Mouse (Mus musculus) left cerebral cortex, adult 2 months (tissue): ENCODE results near the gene Vdr. TPM values are rescaled to one million over a fixed set of nuclear protein-coding genes. Genes with fewer than 3 reads are reported as not detected.
A peak's percentile ranks its signal among the peaks of the same experiment; 100 is the strongest.

Source experiments
- DNase-seq, 2 experiments: peaks; one replicate each; pipeline ENCODE4 v3.0.0; 2021 to 2022; ENCODE audit warnings: low spot score in 2 of 2, mixed read lengths in 1 of 2; ENCODE audit errors: extremely low spot score in 1 of 2
- H3K27ac ChIP-seq: fragments of 200-600 bp; 2 replicates; pipeline ENCODE4 v1.8.1; 2022
- H3K4me3 ChIP-seq: fragments of 200-600 bp; 2 replicates; pipeline ENCODE4 v1.8.1; 2022
- CTCF ChIP-seq: fragments of 200-600 bp; IDR thresholded peaks from 2 replicates; pipeline ENCODE4 v1.8.1; 2022; ENCODE audit warnings: antibody characterized with exemption, mild to moderate bottlenecking, moderate library complexity
- intact Hi-C: fragments of 180-260 bp; cut with DNase I; formaldehyde crosslinking; loops from one replicate; pipeline ENCODE4 v1.15.1; 2025
- total RNA-seq, 2 experiments: library from RNA; stranded (reverse); gene quantifications; 2 replicates each; pipeline ENCODE4 v1.2.3; 2021

Gene Vdr
- total RNA-seq, 2 experiments from 2014 or later = 0.32 to 0.79 TPM

DNA sequence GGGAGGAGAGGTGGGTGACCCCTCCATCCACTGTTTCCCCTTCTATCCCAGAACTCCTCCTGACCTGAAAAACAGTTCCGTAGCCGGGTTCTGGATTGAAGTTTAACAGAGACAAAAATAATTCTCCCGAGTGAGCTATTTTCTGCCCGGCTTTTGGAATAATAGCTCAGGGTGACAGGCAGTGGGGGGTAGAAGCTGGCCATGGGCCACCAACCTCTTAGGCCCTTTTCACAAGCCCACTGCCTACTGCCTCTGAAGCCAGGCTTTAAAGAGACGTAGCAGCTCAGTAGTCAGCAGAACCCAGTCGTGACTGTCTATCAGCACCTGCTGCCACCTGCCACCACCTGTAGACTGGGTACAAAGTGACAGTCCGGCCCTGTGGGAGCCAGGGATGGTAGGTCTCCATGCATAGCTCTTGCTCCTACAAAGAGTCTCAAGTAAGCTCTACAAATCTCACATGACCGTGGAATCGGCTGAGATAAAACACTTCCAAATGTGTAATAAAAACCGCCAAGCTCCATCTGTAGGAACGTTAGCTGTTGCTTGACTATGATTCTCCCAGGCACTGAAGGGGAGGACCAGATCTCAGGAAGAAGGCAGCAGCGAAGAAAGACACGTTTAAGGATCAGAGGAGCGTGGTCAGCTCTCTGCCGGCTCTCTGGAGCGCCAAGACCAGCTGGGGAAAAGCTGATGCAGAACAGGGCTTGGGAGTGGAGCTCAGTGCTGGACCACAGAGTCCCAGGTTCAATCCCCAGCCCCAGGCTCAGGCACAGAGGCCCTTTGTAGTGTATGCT is 13.4 kb downstream of the Vdr start:
- no peak overlapping the region for H3K27ac ChIP-seq
- H3K4me3 ChIP-seq = no peak overlapping the region
- intact Hi-C loops = no loop called here
- no peak for DNase-seq
- no peak for TF ChIP-seq CTCF

- no peak for TF ChIP-seq CTCF
- intact Hi-C loops = no loop called here
- DNase-seq = no peak
- no peak overlapping the region for H3K4me3 ChIP-seq
- no peak overlapping the region for H3K27ac ChIP-seq
These were observed 14.1 kb downstream of the Vdr start for GRCm38 (mm10) chr15:97896347-97896746.

DNA sequence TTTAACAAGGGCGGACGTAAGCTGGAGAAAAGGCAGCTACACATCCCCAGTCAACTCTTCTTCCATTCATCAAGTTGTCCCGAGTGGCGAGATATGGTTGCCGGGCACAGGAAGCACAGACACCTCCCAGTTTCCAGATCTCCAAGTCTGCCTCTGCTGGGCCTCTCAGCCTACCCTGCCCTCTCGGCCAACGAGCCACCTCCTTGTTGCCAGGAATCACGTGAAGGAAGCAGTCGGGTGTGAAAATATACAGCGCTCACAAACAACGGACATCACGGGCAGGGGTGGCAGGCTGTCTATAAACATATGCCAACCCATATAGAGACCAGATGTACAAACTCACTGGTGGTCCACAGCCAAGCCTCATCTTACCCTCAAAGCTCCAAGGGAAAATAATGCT is 14.6 kb downstream of the Vdr start:
- no peak for DNase-seq
- Histone ChIP-seq H3K4me3 (no peak overlapping the region), H3K27ac (no peak overlapping the region)
- intact Hi-C loops = no loop called here
- TF ChIP-seq CTCF = no peak

GRCm38 (mm10) chr15:97892506-97892905 is 17.9 kb downstream of the Vdr start:
- no peak overlapping the region for H3K27ac ChIP-seq
- intact Hi-C loops = no loop called here
- no peak for TF ChIP-seq CTCF
- no peak for DNase-seq
- H3K4me3 ChIP-seq = no peak overlapping the region

DNA sequence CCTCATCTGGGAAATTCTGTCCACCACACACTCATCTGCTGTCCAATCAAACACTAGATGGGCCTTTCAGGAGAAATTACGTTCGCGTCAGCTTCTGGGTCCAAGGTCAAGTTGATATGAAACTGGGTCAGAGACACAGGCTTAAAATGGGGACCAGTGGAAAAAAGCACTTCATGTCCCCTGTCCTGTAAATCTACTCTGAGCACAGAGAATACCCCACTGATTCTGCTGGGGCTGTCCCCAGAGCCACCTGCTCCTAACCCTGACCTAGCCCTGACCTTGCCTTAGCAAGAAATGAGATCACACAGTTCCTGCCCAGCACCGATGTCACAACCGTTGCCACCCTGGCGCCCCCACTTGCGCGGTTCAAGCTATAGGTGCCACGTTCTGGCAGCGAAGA is 20.0 kb downstream of the Vdr start:
- no peak for DNase-seq
- no peak for TF ChIP-seq CTCF
- intact Hi-C loops = no loop called here
- Histone ChIP-seq H3K4me3 (no peak overlapping the region), H3K27ac (no peak overlapping the region)

- TF ChIP-seq CTCF = no peak
- peak in 1 of 2 experiments; percentile 25 for DNase-seq
- intact Hi-C loops = no loop called here
These were observed 20.4 kb downstream of the Vdr start for GRCm38 (mm10) chr15:97890017-97890416.

DNA sequence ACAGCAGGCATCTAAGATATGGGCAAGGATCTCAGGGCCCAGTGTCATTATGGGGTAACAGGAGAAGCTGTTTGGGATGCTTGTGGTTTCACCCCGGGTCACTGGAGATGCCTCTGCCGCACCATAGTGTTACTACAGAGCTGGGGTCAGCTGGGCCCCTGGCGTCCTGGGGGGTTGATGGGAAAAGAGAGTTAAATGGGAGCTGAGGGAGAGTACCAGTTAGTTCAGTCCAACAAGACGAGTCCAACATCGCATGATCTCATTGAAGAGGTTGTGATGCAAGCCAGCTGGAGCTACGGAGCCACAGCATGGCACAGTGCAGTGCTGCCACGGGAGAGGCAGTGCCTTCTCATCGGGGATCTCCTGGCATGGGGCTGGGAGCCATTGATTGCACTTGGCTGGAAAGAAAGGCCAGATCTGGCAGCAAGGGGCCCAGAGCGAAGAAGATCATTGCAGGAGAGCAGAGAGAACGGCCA is 22.9 kb downstream of the Vdr start:
- DNase-seq = no peak
- intact Hi-C loops = no loop called here
- Histone ChIP-seq H3K4me3 (no peak overlapping the region), H3K27ac (no peak overlapping the region)
- TF ChIP-seq CTCF = no peak

More at GRCm38 (mm10) chr15:97890017-97890416, 20.4 kb downstream of the Vdr start:
- no peak overlapping the region for H3K27ac ChIP-seq
- no peak overlapping the region for H3K4me3 ChIP-seq

GRCm38 (mm10) chr15:97881423-97881822 is 29.0 kb downstream of the Vdr start:
- intact Hi-C loops = no loop called here
- no peak for DNase-seq
- Histone ChIP-seq H3K27ac (no peak overlapping the region), H3K4me3 (no peak overlapping the region)
- TF ChIP-seq CTCF = no peak

DNA sequence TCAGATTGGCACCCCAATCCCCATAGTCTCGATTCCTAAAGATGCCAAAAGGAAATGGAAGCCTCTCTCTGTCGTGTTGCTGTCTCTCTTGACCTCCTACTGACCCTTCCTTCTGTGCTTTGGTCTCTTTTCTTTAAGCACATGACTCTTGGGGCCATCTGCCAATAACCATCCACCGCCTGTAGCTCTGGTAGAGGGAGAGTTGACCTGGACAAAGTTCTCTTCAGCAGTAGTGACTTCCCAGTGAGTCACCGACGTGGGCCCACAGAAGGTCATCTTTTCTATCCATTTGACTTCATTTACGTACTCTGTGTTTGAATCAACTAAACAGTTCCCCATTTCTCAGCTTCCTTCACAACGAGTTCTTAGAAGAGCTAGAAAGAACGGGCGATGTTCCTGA is 30.0 kb downstream of the Vdr start:
- no peak for TF ChIP-seq CTCF
- intact Hi-C loops = no loop called here
- H3K4me3 ChIP-seq = no peak overlapping the region
- H3K27ac ChIP-seq = no peak overlapping the region
- no peak for DNase-seq

DNA sequence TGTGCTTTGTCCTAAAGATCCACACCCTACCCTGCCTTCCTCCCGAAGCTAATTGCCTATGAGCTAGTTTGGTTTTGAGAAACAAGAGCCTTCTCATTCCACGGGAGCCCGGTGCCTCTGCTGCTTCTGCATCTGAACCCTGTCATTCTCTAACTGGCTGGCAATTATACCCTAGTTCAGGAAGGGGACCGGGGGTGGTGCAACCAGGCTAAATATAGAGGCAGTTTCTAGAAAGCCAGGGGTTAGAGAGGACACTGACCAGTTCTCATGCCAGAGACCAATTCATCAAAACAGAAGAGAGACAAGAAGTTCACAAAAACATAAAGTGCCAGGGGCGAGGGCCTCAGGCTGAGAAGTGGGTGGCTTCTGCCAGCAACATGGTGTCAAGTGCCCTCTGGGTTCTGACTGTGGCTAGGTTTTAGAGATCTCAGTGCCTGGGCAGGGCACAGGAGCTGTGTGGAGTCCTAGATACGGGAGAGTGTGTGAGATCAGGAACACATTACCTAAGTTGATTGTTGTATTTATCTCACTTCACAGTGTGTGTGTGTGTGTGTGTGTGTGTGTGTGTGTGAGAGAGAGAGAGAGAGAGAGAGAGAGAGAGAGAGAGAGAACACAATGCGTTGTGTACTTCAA is 31.6 kb downstream of the Vdr start:
- no peak for DNase-seq
- intact Hi-C loops = no loop called here
- no peak overlapping the region for H3K4me3 ChIP-seq
- H3K27ac ChIP-seq = no peak overlapping the region
- no peak for TF ChIP-seq CTCF

- DNase-seq = no peak
- Histone ChIP-seq H3K4me3 (no peak overlapping the region), H3K27ac (no peak overlapping the region)
- intact Hi-C loops = no loop called here
- no peak for TF ChIP-seq CTCF
These were observed 34.6 kb downstream of the Vdr start for GRCm38 (mm10) chr15:97875784-97876183.

DNA sequence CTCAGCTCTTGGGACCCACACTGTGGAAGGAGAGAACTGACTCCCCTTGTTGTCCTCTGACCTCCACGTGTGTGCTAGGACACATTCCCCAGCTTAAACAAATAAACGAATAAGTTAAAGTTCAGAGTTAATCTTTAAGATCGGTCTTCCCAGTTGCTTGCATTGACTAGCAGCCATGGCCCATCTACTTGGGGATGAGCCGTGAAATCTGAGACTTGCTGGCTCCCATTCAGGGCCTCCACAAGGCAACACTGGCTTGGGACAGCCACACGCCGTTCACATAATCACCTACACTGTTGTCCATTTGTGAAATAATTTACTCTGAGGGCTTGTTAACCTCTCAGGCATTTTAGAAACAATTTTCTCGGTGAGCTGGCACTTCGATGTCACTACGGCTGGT is 36.7 kb downstream of the Vdr start:
- TF ChIP-seq CTCF = no peak
- intact Hi-C loops = no loop called here
- H3K4me3 ChIP-seq = no peak overlapping the region
- DNase-seq = no peak
- no peak overlapping the region for H3K27ac ChIP-seq

GRCm38 (mm10) chr15:97872161-97872560 is 38.3 kb downstream of the Vdr start:
- intact Hi-C loops = no loop called here
- no peak for DNase-seq
- Histone ChIP-seq H3K4me3 (no peak overlapping the region), H3K27ac (no peak overlapping the region)
- no peak for TF ChIP-seq CTCF
